Mouse (Mus musculus): ENCODE measurements at regions not wholly inside any gene's neighbourhood (a gene's known extent, or its start where the extent isn't known, plus 50 kb on each side); places are given as distances from the start of the nearest gene placed in this dataset.
"Not testable (repeated sequence)": the region's sequence is repeated elsewhere in the genome, so short reads cannot be mapped to it uniquely, and the experiment has no call there.

GRCm38 (mm10) chr16:82661015-82661414 lies 167.2 kb upstream of the Gm21833 start:
- DNase-seq (ENCODE audit: low spot score in 2 of 2) = peak in 1 of 2 experiments; percentile 62

- no peak for DNase-seq (ENCODE audit: low spot score in 2 of 2)
These were observed 153.3 kb upstream of the Gm21833 start for GRCm38 (mm10) chr16:82674926-82675325.

- not testable (repeated sequence) for DNase-seq (ENCODE audit: low spot score in 2 of 2)
These were observed 145.1 kb upstream of the Gm21833 start for GRCm38 (mm10) chr16:82683113-82683512.

GRCm38 (mm10) chr16:82700922-82701321 lies 127.3 kb upstream of the Gm21833 start:
- DNase-seq (ENCODE audit: low spot score in 2 of 2) = no peak

GRCm38 (mm10) chr16:82711161-82711560 lies 117.0 kb upstream of the Gm21833 start:
- no peak for DNase-seq (ENCODE audit: low spot score in 2 of 2)

GRCm38 (mm10) chr16:82734117-82734516 lies 94.1 kb upstream of the Gm21833 start:
- no peak for DNase-seq (ENCODE audit: low spot score in 2 of 2)

- DNase-seq (ENCODE audit: low spot score in 2 of 2) = no peak
These were observed 69.7 kb upstream of the Gm21833 start for GRCm38 (mm10) chr16:82758466-82758865.

Data from cerebellum, postnatal 4 days (tissue).